Mouse (Mus musculus) induced T-regulatory cell, adult 2 months (primary cell): ENCODE data around the gene Iffo1.

Source experiments
- DNase-seq: peaks from one replicate; pipeline ENCODE4 v3.0.0-alpha.2; 2012; ENCODE audit warnings: low read depth

Iffo1 gene

DNA sequence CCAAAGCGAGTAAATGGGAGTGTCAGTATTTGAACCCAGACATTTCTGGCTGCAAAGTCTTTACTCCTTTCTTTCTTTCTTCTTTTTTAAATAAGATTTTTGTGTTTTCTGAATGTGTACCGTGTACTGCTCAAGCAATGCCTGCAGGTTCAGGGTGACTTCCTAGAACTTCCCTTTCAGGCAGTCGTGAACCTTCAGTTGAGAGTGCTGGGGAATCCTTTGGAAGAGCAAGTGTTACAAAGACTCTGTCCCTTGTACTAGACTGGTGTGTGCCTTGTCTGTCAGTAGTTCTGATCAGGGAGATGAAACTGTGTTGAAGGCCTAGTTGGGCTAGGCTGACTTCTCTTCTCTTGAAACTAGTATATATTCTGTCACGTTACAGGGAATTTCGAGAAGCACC lies 47.8 kb downstream of the Iffo1 start:
- peak; percentile 38 for DNase-seq

GRCm38 (mm10) chr6:125193390-125193789 lies 48.3 kb downstream of the Iffo1 start:
- no peak for DNase-seq

GRCm38 (mm10) chr6:125195541-125196075 lies 50.6 kb downstream of the Iffo1 start:
- DNase-seq = no peak

DNA sequence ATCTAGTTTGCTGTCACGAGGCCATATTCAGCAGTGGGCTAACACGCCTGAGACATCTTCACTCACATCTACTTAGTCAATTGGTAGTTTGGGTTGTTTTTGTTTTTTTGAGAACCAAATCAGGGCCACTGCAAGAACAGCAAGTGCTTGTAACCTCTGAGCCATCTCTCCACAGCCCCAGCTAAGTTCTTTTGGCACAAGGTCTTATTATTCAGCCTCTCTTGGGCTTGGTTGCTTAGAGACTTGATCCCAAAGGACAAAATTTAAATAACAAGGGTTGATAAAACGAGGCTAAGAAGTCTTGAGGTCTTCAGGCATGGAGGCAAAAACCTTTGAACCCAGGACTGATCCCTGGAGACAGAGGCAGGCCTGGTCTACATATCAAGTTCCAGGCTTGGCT lies 51.3 kb downstream of the Iffo1 start:
- DNase-seq = no peak

DNA sequence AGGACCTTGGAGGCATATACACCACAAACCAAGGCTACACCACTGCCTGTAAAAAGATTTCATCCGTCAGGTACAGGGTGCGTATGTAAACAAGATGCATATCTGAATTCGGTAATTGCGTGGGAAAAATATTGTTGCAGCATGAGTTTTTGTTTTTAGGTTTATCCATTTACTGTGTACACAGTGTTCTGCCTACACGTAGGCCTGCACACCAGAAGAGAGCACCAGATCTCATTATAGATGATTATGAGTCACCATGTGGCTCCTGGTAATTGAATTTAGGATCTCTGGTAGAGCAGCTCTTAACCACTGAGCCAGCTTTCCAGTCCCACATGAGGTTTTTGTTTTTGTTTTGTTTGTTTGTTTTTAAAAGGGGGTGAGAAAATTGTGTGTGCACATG lies 52.1 kb downstream of the Iffo1 start:
- DNase-seq = no peak

DNA sequence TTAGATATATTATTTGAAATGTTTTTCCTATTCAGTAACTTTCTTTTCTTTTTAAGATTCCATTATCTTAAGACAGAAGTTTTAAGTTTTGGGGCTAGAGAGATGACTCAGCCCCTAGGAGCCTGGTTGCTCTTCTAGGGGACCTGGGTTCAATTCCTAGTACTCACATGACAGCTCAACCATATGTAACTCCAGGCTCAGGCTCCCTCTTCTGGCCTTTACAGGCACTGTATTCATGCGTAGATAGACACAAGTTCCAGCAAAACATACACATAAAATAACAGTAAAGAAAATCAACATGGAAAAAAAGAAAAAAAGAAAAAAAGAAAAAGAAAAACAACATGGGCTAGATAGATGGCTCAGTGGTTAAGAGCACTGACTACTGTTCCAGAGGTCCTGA lies 65.4 kb downstream of the Iffo1 start:
- peak; percentile 40 for DNase-seq
